Mouse (Mus musculus): Measurements from ENCODE around the gene Epb42. TPM values are rescaled to one million over a fixed set of nuclear protein-coding genes. Genes with fewer than 3 reads are reported as not detected.
A peak's percentile ranks its signal among the peaks of the same experiment; 100 is the strongest.
"Not testable (repeated sequence)": the region's sequence is repeated elsewhere in the genome, so short reads cannot be mapped to it uniquely, and the experiment has no call there.

Epb42 gene
- polyA plus RNA-seq, 1 experiment from 2014 or later = 12.2 TPM

- Histone ChIP-seq H3K27ac (peak within 1 kb of the TSS; percentile 79), H3K4me1 (no peaks in the 10 kb centered on the region), H3K9me3 (no peaks in the 10 kb centered on the region), H3K9ac (peak within 1 kb of the TSS; percentile 84), H3K4me2 (peak within 1 kb of the TSS; percentile 96), H3K4me3 (replicated peaks) (peak within 1 kb of the TSS; percentile 74), H3K27me3 (replicated peaks) (no peaks in the 10 kb centered on the region), H3K36me3 (no peaks in the 10 kb centered on the region)
- WGBS = 1% methylated on average over 63 of the region's 71 CpGs
- peak; percentile 81 for ATAC-seq (ENCODE audit: insufficient read depth, low FRiP score, low read depth)
Observed at GRCm38 (mm10) chr2:120976990-120977925, 59.6 kb downstream of the Epb42 start, which contains the start of gene Tmem62. Gene Tmem62, plus strand, starts transcription at chr2:120977017.

- Histone ChIP-seq H3K27me3 (replicated peaks) (no peaks in the 10 kb centered on the region), H3K36me3 (no peaks in the 10 kb centered on the region), H3K9me3 (no peaks in the 10 kb centered on the region), H3K4me1 (no peaks in the 10 kb centered on the region), H3K4me3 (replicated peaks) (no peak overlapping the region), H3K9ac (no peak overlapping the region), H3K27ac (no peak overlapping the region), H3K4me2 (no peak overlapping the region)
- no peak for ATAC-seq (ENCODE audit: insufficient read depth, low FRiP score, low read depth)
- WGBS = 54% methylated on average over 4 of the region's 4 CpGs
Observed at GRCm38 (mm10) chr2:120976308-120976707, 60.6 kb downstream of the Epb42 start.

GRCm38 (mm10) chr2:120972964-120973363 lies 63.9 kb downstream of the Epb42 start:
- ATAC-seq (ENCODE audit: insufficient read depth, low FRiP score, low read depth) = no peak
- H3K4me2 ChIP-seq = no peak overlapping the region; the same call in 1 of the 2 replicates
- peaks cover 7% of the 10 kb centered on the region; the same call in 1 of the 2 replicates for H3K4me1 ChIP-seq
- no peaks in the 10 kb centered on the region for H3K27me3 ChIP-seq (replicated peaks)
- H3K9me3 ChIP-seq = no peaks in the 10 kb centered on the region
- no peak overlapping the region for H3K27ac ChIP-seq
- H3K4me3 ChIP-seq (replicated peaks) = no peak overlapping the region
- no peaks in the 10 kb centered on the region for H3K36me3 ChIP-seq
- WGBS = 19% methylated on average over 5 of the region's 5 CpGs
- H3K9ac ChIP-seq = no peak overlapping the region

- not testable (repeated sequence) for ATAC-seq (ENCODE audit: insufficient read depth, low FRiP score, low read depth); H3K4me3 ChIP-seq (replicated peaks); H3K36me3 ChIP-seq; H3K27ac ChIP-seq; H3K27me3 ChIP-seq (replicated peaks); H3K4me1 ChIP-seq; H3K4me2 ChIP-seq; H3K9me3 ChIP-seq; H3K9ac ChIP-seq
- WGBS = 94% methylated on average over 8 of the region's 8 CpGs
Observed at GRCm38 (mm10) chr2:120972257-120972656, 64.6 kb downstream of the Epb42 start.

GRCm38 (mm10) chr2:120971766-120972165 lies 65.1 kb downstream of the Epb42 start:
- H3K36me3 ChIP-seq = no peaks in the 10 kb centered on the region
- no peak for ATAC-seq (ENCODE audit: insufficient read depth, low FRiP score, low read depth)
- H3K4me2 ChIP-seq = no peak overlapping the region
- peaks cover 7% of the 10 kb centered on the region; the same call in 1 of the 2 replicates for H3K4me1 ChIP-seq
- no peak overlapping the region for H3K4me3 ChIP-seq (replicated peaks)
- no peak overlapping the region for H3K9ac ChIP-seq
- H3K27ac ChIP-seq = no peak overlapping the region
- WGBS = 80% methylated on average over 4 of the region's 4 CpGs
- no peaks in the 10 kb centered on the region for H3K9me3 ChIP-seq
- H3K27me3 ChIP-seq (replicated peaks) = no peaks in the 10 kb centered on the region

GRCm38 (mm10) chr2:120970559-120971080 lies 66.3 kb downstream of the Epb42 start, which contains the start of gene Ubr1:
Gene Ubr1, minus strand, starts transcription at chr2:120970715.
- Histone ChIP-seq H3K9me3 (no peaks in the 10 kb centered on the region), H3K4me2 (peak within 1 kb of the TSS; percentile 82), H3K27me3 (replicated peaks) (no peaks in the 10 kb centered on the region), H3K4me3 (replicated peaks) (peak within 1 kb of the TSS; percentile 77), H3K4me1 (peaks cover 7% of the 10 kb centered on the region; the same call in 1 of the 2 replicates), H3K36me3 (no peaks in the 10 kb centered on the region), H3K9ac (peak within 1 kb of the TSS; percentile 59), H3K27ac (peak within 1 kb of the TSS; percentile 78)
- ATAC-seq (ENCODE audit: insufficient read depth, low FRiP score, low read depth) = peak; percentile 85
- WGBS = under 1% methylated on average over 39 of the region's 39 CpGs

GRCm38 (mm10) chr2:120970045-120970539 lies 66.8 kb downstream of the Epb42 start:
- Histone ChIP-seq H3K9ac (peak overlapping the region; percentile 59), H3K36me3 (no peaks in the 10 kb centered on the region), H3K4me3 (replicated peaks) (peak overlapping the region; percentile 77), H3K4me1 (peaks cover 7% of the 10 kb centered on the region; the same call in 1 of the 2 replicates), H3K27me3 (replicated peaks) (no peaks in the 10 kb centered on the region), H3K27ac (peak overlapping the region; percentile 78), H3K9me3 (no peaks in the 10 kb centered on the region), H3K4me2 (peak overlapping the region; percentile 82)
- WGBS = under 1% methylated on average over 23 of the region's 23 CpGs
- ATAC-seq (ENCODE audit: insufficient read depth, low FRiP score, low read depth) = 0 out of 2 replicates have a peak, but pooled peaks have one; percentile 12

Small RNA genes lying within 50 kb of the gene (microRNA-seq; reads per million reads assigned to microRNA genes)
- not detected for gene Gm44325

Other genes starting within 250 kb of the Epb42 start
- gene Cdan1, start 186.9 kb downstream of the Epb42 start, polyA plus RNA-seq (2015; fragmentation: Nextera tagmentation; extraction: Ambion mirVana) = 4.9 and 5.5 TPM in 2 replicates
- gene Ttbk2, start 186.5 kb downstream of the Epb42 start, polyA plus RNA-seq (2015; fragmentation: Nextera tagmentation; extraction: Ambion mirVana) = 2.9 TPM in 2 replicates
- gene Ubr1, start 66.4 kb downstream of the Epb42 start, polyA plus RNA-seq (2015; fragmentation: Nextera tagmentation; extraction: Ambion mirVana) = 21.5 and 22.9 TPM in 2 replicates
- gene Tmem62, start 60.1 kb downstream of the Epb42 start, polyA plus RNA-seq (2015; fragmentation: Nextera tagmentation; extraction: Ambion mirVana) = 3.5 and 4.9 TPM in 2 replicates
- 33.6 and 35.0 TPM in 2 replicates for gene Ccndbp1, start 28.7 kb downstream of the Epb42 start, polyA plus RNA-seq (2015; fragmentation: Nextera tagmentation; extraction: Ambion mirVana)
- gene Tgm5, start 48.8 kb upstream of the Epb42 start, polyA plus RNA-seq (2015; fragmentation: Nextera tagmentation; extraction: Ambion mirVana) = 0.17 and 0.31 TPM in 2 replicates
- 0.40 and 0.52 TPM in 2 replicates for gene Tgm7, start 72.7 kb upstream of the Epb42 start, polyA plus RNA-seq (2015; fragmentation: Nextera tagmentation; extraction: Ambion mirVana)
- gene Adal, start 103.4 kb upstream of the Epb42 start, polyA plus RNA-seq (2015; fragmentation: Nextera tagmentation; extraction: Ambion mirVana) = 19.1 and 19.5 TPM in 2 replicates
- 20.1 and 23.1 TPM in 2 replicates for gene Lcmt2, start 103.6 kb upstream of the Epb42 start, polyA plus RNA-seq (2015; fragmentation: Nextera tagmentation; extraction: Ambion mirVana)
- gene Tubgcp4, start 133.6 kb upstream of the Epb42 start, polyA plus RNA-seq (2015; fragmentation: Nextera tagmentation; extraction: Ambion mirVana) = 50.5 and 51.0 TPM in 2 replicates
- 8.6 and 9.7 TPM in 2 replicates for gene Zscan29, start 134.1 kb upstream of the Epb42 start, polyA plus RNA-seq (2015; fragmentation: Nextera tagmentation; extraction: Ambion mirVana)
- gene Trp53bp1, start 234.3 kb upstream of the Epb42 start, polyA plus RNA-seq (2015; fragmentation: Nextera tagmentation; extraction: Ambion mirVana) = 51.9 and 60.6 TPM in 2 replicates